Mouse (Mus musculus) erythroid progenitor cell, adult 5-6 weeks (primary cell): ENCODE data around the gene Tpst2. TPM values are rescaled to one million over a fixed set of nuclear protein-coding genes. Genes with fewer than 3 reads are reported as not detected.

Experiments
- ATAC-seq: replicated peaks from 2 replicates; pipeline ENCODE4 v1.8.0; 2016; ENCODE audit warnings: moderate number of reproducible peaks, mild to moderate bottlenecking, moderate TSS enrichment, inconsistent platforms; ENCODE audit not compliant: poor library complexity, low FRiP score, severe bottlenecking
- total RNA-seq, 2 experiments: library from RNA; stranded (forward) in 1 of 2; stranded (reverse) in 1 of 2; fragments of 150-400 nt in 1 of 2; fragments of 186-747, 209-891 nt in 1 of 2; gene quantifications; 2 replicates each; pipeline versions ENCODE4 v1.2.3 to v1.2.4; 2015 to 2017; ENCODE audit warnings: low replicate concordance in 2 of 2

The Tpst2 gene
- total RNA-seq, 2 experiments from 2014 or later, result 3.4 to 19.2 TPM

DNA sequence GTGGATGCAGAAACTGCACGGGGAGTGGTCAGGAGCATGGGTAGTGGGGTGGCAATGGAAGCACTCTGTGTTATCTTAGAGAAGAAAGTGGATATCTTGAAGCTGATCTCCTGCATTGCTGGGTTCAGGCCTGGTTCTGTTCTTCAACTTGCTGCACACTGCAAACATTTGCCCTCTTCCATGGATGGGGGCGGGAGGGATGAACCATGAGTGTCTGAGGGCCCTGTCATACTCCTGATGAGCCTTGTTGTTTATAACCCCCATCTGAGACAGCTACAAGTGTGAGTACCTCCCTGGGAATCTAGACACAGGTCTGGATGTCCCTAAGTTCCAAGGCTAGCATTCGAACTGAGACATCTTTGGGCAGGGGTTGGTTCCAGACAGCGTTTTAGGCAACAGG, 44.9 kb downstream of the Tpst2 start:
- ATAC-seq, result no peak

GRCm38 (mm10) chr5:112323246-112323645, 46.8 kb downstream of the Tpst2 start:
- no peak for ATAC-seq

DNA sequence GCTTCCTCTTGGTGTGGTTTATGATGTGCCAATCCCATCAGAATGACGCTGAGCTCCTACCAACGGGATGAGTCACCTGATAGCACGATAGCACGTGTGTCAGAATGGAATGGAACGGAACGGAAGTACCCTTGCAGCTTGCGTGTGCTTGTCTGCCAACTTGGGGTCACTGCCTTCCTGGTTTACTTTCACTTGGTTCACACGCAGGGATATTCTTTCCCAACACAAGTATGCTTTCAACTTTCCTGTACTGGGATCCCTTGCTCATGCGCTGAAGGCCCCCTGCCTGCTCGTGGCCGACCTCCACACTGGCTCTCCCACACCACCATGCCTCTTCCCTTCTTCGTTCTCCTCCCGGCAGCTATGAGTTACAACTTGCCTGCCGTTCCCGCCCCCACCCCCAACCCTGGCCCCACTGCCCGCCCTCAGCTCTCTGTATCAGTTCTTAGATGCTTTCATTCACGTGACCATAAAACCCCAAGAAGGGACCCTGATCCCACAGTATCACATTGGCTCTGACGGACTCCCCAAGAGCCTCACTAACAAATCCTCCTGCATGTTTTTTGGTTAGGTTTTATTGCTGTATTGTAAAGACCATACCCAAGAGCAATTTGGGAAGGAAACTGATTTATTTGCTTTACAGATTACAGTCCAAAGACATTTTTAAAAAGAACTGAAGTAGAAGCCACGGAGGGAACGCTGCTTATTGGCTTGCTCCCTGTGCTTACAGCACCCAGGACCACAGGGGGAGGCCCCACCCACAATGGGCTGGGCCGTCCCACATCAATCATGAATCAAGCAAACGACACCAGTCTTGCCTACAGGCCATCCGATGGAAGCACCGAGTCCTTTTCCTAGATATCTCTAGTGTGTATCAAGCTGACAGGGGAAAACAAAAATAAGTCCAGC, 48.4 kb downstream of the Tpst2 start:
- ATAC-seq, result peak; percentile 73

- ATAC-seq, result peak; percentile 92
Observed at GRCm38 (mm10) chr5:112325546-112326445, 49.3 kb downstream of the Tpst2 start, which contains the start of gene Tfip11. TSS of gene Tfip11 (plus strand) at chr5:112326358.

- peak; percentile 12 for ATAC-seq
Observed at GRCm38 (mm10) chr5:112326446-112327009, 50.0 kb downstream of the Tpst2 start.

DNA sequence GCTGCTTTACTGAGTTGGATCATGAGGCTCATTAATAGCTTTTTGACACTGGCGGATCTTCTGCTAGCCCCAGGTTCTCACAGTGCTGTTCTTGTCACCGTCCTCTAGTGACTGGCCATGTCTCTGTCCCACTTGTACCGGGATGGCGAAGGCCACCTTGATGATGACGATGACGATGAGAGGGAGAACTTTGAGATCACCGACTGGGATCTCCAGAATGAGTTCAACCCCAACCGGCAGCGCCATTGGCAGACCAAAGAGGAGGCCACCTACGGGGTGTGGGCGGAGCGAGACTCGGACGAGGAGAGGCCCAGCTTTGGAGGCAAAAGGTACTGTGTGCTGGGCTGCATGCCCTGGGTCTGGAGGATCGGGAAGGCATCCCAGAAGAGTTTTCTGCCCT, 51.4 kb downstream of the Tpst2 start:
- ATAC-seq, result no peak

DNA sequence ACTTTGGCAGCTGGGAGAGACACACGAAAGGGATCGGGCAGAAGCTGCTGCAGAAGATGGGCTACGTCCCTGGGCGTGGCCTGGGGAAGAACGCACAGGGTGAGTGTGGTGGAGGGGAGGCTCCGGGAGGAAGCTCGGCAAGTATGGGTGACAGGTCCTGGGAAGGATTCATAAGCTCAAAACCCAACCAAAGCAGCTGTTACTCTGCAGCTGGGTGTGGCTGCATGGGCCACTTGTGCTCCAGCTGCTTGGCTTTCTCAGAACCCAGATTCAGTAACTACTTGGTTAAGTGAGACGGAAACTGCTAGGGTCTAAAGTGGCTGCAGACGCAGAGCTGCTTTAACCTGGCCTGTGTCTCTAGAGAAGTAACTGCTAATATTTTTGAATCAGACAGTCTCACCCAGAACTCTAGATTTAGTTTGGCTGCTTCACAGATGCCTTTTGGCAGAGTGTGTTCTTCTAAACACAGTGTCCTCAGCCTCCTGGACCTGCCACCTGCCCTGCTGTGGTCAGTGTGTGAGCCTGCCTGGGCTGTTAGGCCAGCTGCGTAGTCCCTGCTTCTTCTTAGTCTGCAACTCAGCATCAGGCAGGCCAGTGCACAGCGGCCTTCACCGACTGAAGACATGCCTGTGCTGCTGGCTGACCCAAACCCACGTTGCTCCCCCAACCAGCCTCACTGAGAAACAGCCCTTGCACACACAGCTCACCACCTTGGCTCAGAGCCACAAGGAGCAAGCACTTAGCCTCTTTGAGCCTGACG, 53.5 kb downstream of the Tpst2 start:
- no peak for ATAC-seq

DNA sequence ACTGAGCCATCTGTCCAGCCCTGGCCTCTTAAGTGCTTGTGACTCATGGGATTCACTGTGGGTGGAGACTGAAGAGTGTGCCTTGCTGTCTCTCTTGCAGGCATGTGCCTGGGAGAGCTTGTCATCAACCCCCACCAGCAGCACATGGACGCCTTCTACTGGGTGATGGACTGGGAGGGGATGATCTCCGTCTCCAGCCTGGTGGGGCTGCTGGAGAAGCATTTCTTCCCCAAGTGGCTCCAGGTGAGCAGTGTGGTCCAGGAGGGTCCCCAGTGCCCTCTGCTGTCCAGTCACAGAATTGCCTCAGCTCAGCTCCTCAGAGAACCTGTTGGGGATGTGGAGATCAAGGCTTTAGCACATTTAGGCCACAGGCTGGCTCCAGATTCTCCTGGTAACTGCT, 59.0 kb downstream of the Tpst2 start:
- 0 out of 2 replicates have a peak, but pooled peaks have one; percentile 32 for ATAC-seq

DNA sequence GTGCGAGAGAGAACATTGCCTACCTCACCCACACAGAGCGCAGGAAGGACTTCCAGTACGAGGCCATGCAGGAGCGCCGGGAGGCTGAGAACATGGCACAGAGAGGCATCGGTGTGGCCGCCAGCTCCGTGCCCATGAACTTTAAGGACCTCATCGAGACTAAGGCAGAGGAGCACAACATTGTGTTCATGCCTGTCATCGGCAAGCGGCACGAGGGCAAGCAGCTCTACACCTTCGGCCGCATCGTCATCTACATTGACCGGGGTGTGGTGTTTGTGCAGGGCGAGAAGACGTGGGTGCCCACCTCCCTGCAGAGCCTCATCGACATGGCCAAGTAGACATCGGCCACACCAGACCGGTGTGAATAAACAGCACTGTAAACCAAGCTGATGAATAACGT, 60.5 kb downstream of the Tpst2 start:
- ATAC-seq, result no peak

DNA sequence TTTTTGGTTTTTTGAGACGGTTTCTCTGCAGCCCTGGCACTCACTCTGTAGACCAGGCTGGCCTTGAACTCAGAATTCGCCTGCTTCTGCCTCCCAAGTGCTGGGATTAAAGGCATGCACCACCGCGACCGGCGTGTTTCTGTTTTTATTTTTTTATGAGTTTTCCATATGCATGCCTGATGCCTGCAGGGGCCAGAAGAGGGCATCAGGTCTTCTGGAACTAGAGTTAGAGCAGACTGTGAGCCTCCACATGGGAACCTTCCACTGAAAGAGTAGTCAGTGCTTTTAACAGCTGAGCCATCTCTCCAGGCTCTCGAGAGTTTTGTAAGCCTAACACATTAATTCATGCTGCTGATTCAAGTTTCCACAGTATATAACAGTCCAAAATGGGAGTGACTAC, 62.7 kb downstream of the Tpst2 start:
- ATAC-seq, result no peak

DNA sequence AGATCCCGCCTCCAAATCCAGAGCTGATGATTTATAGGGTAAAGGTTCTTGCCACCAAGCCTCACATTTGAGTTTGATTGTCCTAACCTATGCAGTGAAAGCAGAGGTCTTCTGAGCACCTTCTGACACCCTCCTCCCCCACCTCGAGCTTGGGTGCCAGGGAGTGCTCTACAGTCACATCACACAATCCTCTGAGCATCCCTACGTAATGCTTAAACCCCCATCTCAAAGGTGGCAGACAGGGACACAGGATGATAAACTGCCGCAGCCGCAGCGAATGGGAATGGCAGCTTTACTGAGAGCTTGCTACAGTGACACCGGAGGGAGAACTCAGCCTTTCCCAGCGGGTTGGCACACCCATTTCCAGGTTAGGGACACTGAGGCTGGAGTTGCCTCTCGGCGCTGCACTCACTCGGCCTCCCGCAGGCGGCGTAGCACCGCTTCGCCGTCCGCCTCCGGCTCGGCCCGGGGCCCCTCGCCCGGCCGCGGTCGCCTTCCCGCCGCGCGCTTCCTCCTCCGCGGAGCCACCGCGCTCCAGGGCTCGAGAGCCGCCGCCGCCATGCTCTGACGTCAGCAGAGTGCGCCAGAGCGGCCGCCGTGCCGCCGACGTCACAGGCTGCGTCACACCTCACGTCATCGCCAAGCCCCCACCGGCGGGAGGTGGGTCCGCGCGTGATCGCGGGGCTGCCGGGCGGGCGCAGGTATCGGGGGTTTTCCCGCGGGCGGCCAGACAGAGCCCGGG, 66.1 kb downstream of the Tpst2 start, which contains the start of the genes Srrd and Hps4:
TSS of gene Srrd (minus strand) at position 578 of the 742 bp plus-strand sequence.
TSS of gene Hps4 (plus strand) at position 621 of the 742 bp plus-strand sequence.
- ATAC-seq, result peak; percentile 52

GRCm38 (mm10) chr5:112343205-112343595, 66.7 kb downstream of the Tpst2 start:
- 0 out of 2 replicates have a peak, but pooled peaks have one; percentile 41 for ATAC-seq

DNA sequence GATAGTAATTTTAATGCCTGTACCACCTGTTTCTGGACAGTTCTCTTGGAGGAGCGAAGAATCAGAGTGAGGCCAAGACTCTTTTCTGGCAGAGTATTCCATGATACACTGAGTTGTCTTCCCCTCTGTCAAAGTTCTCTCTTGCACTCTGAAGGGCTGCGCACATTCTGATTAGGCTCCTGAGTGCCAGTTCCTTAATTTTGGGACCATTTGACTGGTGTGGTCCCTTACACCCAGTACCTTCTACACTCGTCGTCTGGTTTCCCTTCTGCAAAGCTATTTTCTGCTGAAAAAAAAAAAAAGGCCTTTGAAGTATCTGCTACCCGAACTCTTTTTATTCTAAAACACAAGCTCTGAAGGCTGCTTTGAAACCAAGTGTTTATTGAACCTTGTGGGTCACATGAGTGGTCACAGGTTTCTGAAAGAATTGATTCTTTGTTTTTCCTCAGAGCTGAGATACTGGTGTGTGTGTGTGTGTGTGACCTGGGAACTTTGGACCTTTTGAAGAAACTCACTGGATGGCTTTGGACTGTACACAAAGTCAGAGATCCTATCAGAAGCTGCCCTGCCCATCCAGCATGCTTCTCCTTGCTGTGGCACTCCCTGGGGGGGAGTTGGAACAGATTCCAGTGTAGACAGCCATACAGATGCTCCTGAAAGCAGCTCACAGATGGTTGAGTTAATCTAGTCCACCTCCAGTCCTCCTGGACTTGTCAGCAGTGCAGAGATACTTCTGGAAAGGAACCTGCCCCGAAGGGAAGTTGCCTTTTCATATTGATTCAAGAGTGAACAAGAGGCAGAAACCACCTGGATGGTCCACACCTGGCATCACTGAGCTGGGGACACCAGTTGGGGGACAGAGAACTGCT, 67.8 kb downstream of the Tpst2 start:
- ATAC-seq, result no peak

GRCm38 (mm10) chr5:112346211-112346965, 69.9 kb downstream of the Tpst2 start:
- ATAC-seq, result no peak

DNA sequence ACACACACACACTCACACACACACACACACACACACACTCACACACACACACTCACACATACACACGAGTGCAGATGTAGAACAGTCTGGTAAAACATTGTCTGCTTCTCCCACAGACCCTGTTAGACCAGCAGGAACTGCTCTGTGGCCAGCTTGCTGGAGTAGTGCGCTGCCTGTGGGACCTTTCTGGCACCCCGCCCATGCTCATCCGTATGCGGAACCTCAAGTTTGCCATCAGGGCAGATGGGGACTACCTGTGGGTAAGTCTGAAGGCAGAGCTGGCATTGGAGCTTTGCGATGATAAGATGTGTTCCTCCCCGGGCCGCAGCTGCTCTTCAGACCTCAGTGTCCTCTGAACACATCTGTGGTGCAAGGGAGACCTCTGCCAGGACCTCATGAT, 72.7 kb downstream of the Tpst2 start:
- no peak for ATAC-seq

- ATAC-seq, result no peak
Observed at GRCm38 (mm10) chr5:112355493-112355892, 79.0 kb downstream of the Tpst2 start.

- ATAC-seq, result no peak
Observed at GRCm38 (mm10) chr5:112355910-112356309, 79.4 kb downstream of the Tpst2 start, which contains the start of gene Gm6583. TSS of gene Gm6583 (minus strand) at chr5:112356033.
